Mouse (Mus musculus): ENCODE measurements around the gene Grap2.

Grap2 gene

GRCm38 (mm10) chr15:80572291-80572690 lies at the start of gene Grap2:
TSS of gene Grap2 (plus strand) at chr15:80572594.
- DNase-seq (ENCODE audit: low spot score in 2 of 2): no peak

GRCm38 (mm10) chr15:80529955-80530869 lies 42.2 kb upstream of the Grap2 start:
- DNase-seq (ENCODE audit: low spot score in 2 of 2): no peak

GRCm38 (mm10) chr15:80531026-80531425 lies 41.4 kb upstream of the Grap2 start:
- DNase-seq (ENCODE audit: low spot score in 2 of 2): no peak

GRCm38 (mm10) chr15:80532281-80533072 lies 39.9 kb upstream of the Grap2 start:
- no peak for DNase-seq (ENCODE audit: low spot score in 2 of 2)

- no peak for DNase-seq (ENCODE audit: low spot score in 2 of 2)
Observed at GRCm38 (mm10) chr15:80533274-80533673, 39.1 kb upstream of the Grap2 start.

GRCm38 (mm10) chr15:80536051-80536450 lies 36.3 kb upstream of the Grap2 start:
- no peak for DNase-seq (ENCODE audit: low spot score in 2 of 2)

GRCm38 (mm10) chr15:80538075-80538474 lies 34.3 kb upstream of the Grap2 start:
- no peak for DNase-seq (ENCODE audit: low spot score in 2 of 2)

- no peak for DNase-seq (ENCODE audit: low spot score in 2 of 2)
Observed at GRCm38 (mm10) chr15:80538671-80539340, 33.6 kb upstream of the Grap2 start.

GRCm38 (mm10) chr15:80544115-80544514 lies 28.3 kb upstream of the Grap2 start:
- DNase-seq (ENCODE audit: low spot score in 2 of 2): no peak

- no peak for DNase-seq (ENCODE audit: low spot score in 2 of 2)
Observed at GRCm38 (mm10) chr15:80545430-80545829, 27.0 kb upstream of the Grap2 start.

- no peak for DNase-seq (ENCODE audit: low spot score in 2 of 2)
Observed at GRCm38 (mm10) chr15:80554860-80555822, 17.3 kb upstream of the Grap2 start.

- DNase-seq (ENCODE audit: low spot score in 2 of 2): no peak
Observed at GRCm38 (mm10) chr15:80556021-80556420, 16.4 kb upstream of the Grap2 start.

GRCm38 (mm10) chr15:80557745-80558144 lies 14.6 kb upstream of the Grap2 start:
- DNase-seq (ENCODE audit: low spot score in 2 of 2): no peak

- no peak for DNase-seq (ENCODE audit: low spot score in 2 of 2)
Observed at GRCm38 (mm10) chr15:80559534-80559933, 12.9 kb upstream of the Grap2 start.

GRCm38 (mm10) chr15:80559978-80560377 lies 12.4 kb upstream of the Grap2 start:
- no peak for DNase-seq (ENCODE audit: low spot score in 2 of 2)

- DNase-seq (ENCODE audit: low spot score in 2 of 2): peak; percentile 23 to 54
Observed at GRCm38 (mm10) chr15:80560646-80561580, 11.5 kb upstream of the Grap2 start.

GRCm38 (mm10) chr15:80562446-80562845 lies 9.9 kb upstream of the Grap2 start:
- no peak for DNase-seq (ENCODE audit: low spot score in 2 of 2)

- no peak for DNase-seq (ENCODE audit: low spot score in 2 of 2)
Observed at GRCm38 (mm10) chr15:80563634-80564208, 8.7 kb upstream of the Grap2 start.

GRCm38 (mm10) chr15:80565106-80565665 lies 7.2 kb upstream of the Grap2 start, which contains the start of gene Enthd1:
TSS of gene Enthd1 (minus strand) at chr15:80565156.
- no peak for DNase-seq (ENCODE audit: low spot score in 2 of 2)
